11 mouse cellular contexts compared by ENCODE assay signal in the genomic region with DNA sequence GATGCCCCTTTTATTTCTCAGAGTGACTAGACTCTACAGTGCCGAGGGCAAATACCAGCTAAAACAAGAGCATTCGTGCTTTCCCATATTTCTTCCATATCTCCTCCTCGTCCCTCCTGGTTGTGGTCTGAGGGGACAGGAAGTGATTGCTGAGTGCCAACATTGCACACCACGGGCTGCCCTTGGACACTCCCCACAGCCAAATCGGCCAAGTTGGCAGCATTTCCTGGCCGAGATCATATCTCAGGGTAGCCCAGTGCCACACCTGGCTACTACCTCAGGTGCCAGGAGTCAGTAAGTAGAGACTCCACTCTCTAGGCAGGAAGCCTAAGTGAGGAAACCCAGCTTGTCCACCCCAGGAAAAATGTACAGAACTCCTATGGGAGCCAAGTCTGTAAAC. TPM values are rescaled to one million over a fixed set of nuclear protein-coding genes. Genes with fewer than 3 reads are reported as not detected.
DNase-seq lines count a peak whose midpoint lies in the region; ATAC-seq lines count a peak whose summit lies in the region.
"Had no signal": no experiment of that assay in that cellular context is flagged by ENCODE, and none has a peak within 500 bp of the region (broad histone marks: within the 10 kb centered on the region; RNA-seq: fewer than 3 reads in every experiment).

No protein-coding gene starts in this region.

- intact Hi-C loops in heart, postnatal 36 days (cut with DNase I): no loop called here

- WGBS in heart, embryonic 16.5 days: 44% methylated on average over 6 of the region's 6 CpGs
- 92% methylated on average over 6 of the region's 6 CpGs for WGBS in midbrain, embryonic 13.5 days
- WGBS in midbrain, embryonic 16.5 days: 82% methylated on average over 6 of the region's 6 CpGs

- peaks cover 46% of the 10 kb centered on the region for H3K4me1 ChIP-seq in heart, embryonic 16.5 days (ENCODE audit: control insufficient read depth, insufficient read depth, low read length)
- H3K4me1 ChIP-seq in midbrain, embryonic 13.5 days (replicated peaks): peaks cover 58% of the 10 kb centered on the region
- peaks cover 15% of the 10 kb centered on the region for H3K4me1 ChIP-seq in midbrain, embryonic 16.5 days (ENCODE audit: control insufficient read depth, insufficient read depth, low read length)

- no peaks in the 10 kb centered on the region for H3K36me3 ChIP-seq in heart, embryonic 16.5 days (ENCODE audit: control insufficient read depth, insufficient read depth)
- no peaks in the 10 kb centered on the region for H3K36me3 ChIP-seq in midbrain, embryonic 13.5 days
- no peaks in the 10 kb centered on the region for H3K36me3 ChIP-seq in midbrain, embryonic 16.5 days (ENCODE audit: control insufficient read depth, insufficient read depth, low read length)

- no peaks in the 10 kb centered on the region for H3K9me3 ChIP-seq in heart, embryonic 16.5 days (replicated peaks; ENCODE audit: control insufficient read depth, low read length)
- no peaks in the 10 kb centered on the region for H3K9me3 ChIP-seq in midbrain, embryonic 13.5 days
- H3K9me3 ChIP-seq in midbrain, embryonic 16.5 days (replicated peaks; ENCODE audit: control insufficient read depth, low read length, poor library complexity, severe bottlenecking): no peaks in the 10 kb centered on the region

- peak overlapping the region; percentile 42 for H3K9ac ChIP-seq in heart, embryonic 16.5 days (ENCODE audit: low read length)
- H3K9ac ChIP-seq in midbrain, embryonic 13.5 days (replicated peaks): 0 out of 2 replicates have a peak overlapping the region, but pooled peaks have one; percentile 14
- H3K9ac ChIP-seq in midbrain, embryonic 16.5 days (ENCODE audit: low read depth, low read length): no peak overlapping the region

- ATAC-seq in heart, embryonic 16.5 days (replicated peaks; ENCODE audit: extremely low read depth, insufficient read depth, low FRiP score): no peak
- ATAC-seq in midbrain, embryonic 13.5 days: no peak
- no peak for ATAC-seq in midbrain, embryonic 16.5 days
- no peak for ATAC-seq in activated CD4-positive, CD25-positive, alpha-beta regulatory T cell, adult 4 months

- no peak overlapping the region for H3K4me2 ChIP-seq in heart, embryonic 16.5 days (ENCODE audit: low read depth, low read length)
- H3K4me2 ChIP-seq in midbrain, embryonic 13.5 days (replicated peaks): no peak overlapping the region
- H3K4me2 ChIP-seq in midbrain, embryonic 16.5 days (ENCODE audit: low read length): no peak overlapping the region
- H3K4me2 ChIP-seq: liver, embryonic 11.5 days; midbrain, embryonic 11.5 days had no signal

- H3K4me3 ChIP-seq in heart, embryonic 16.5 days (ENCODE audit: low read length): no peak overlapping the region
- no peak overlapping the region for H3K4me3 ChIP-seq in midbrain, embryonic 13.5 days (replicated peaks)
- H3K4me3 ChIP-seq in midbrain, embryonic 16.5 days (ENCODE audit: low read depth, low read length): no peak overlapping the region

- no peaks in the 10 kb centered on the region for H3K27me3 ChIP-seq in heart, embryonic 16.5 days (ENCODE audit: control insufficient read depth, insufficient read depth, low read length)
- 0 out of 2 replicates have a peak, but pooled peaks cover 8% of the 10 kb centered on the region for H3K27me3 ChIP-seq in midbrain, embryonic 13.5 days
- H3K27me3 ChIP-seq in midbrain, embryonic 16.5 days (ENCODE audit: control insufficient read depth, insufficient read depth, low read depth, low read length): no peaks in the 10 kb centered on the region

- peak; percentile 65 for DNase-seq in adrenal gland, postnatal 14 days
- DNase-seq in adrenal gland, adult 18-20 months (ENCODE audit: low spot score in 2 of 2): no peak
- no peak for DNase-seq in heart, postnatal 36 days
- DNase-seq in c-Kit-positive CD71-positive TER-119-positive erythroid progenitor cells, embryonic 14.5 days (ENCODE audit: low spot score): no peak
- DNase-seq: B cell, adult 2 months had no signal

- H3K27ac ChIP-seq in heart, embryonic 16.5 days (ENCODE audit: low read length): peak overlapping the region; percentile 15
- no peak overlapping the region for H3K27ac ChIP-seq in midbrain, embryonic 13.5 days
- no peak overlapping the region for H3K27ac ChIP-seq in midbrain, embryonic 16.5 days (ENCODE audit: low read length)

RNA-seq across cellular contexts. Expression of a gene that starts 6.8 kb away (rescaled TPM):
- total RNA-seq in adrenal gland, postnatal 14 days (2021): 21.1 and 21.6 TPM in 2 replicates
- 10 to 100 TPM; 17.5 to 20.9 TPM for total RNA-seq in adrenal gland, adult 18-20 months (2021)
- polyA plus RNA-seq in heart, embryonic 16.5 days (2015; fragmentation: Nextera tagmentation; extraction: Ambion mirVana): 3.3 and 3.5 TPM in 2 replicates
- total RNA-seq in heart, postnatal 36 days (2021): 10 to 100 TPM; 12.8 to 14.4 TPM
- polyA plus RNA-seq in midbrain, embryonic 13.5 days (2015; fragmentation: Nextera tagmentation; extraction: Ambion mirVana): 5.8 and 7.1 TPM in 2 replicates
- 5.4 and 6.3 TPM in 2 replicates for polyA plus RNA-seq in midbrain, embryonic 16.5 days (2015; fragmentation: Nextera tagmentation; extraction: Ambion mirVana)
- polyA plus RNA-seq in activated CD4-positive, CD25-positive, alpha-beta regulatory T cell, adult 4 months (2017; shearing (Covaris generic)): 1 to 10 TPM; 4.4 to 4.5 TPM

RNA-seq across cellular contexts. Expression of a gene that starts 7.7 kb away (rescaled TPM):
- 87.3 and 89.0 TPM in 2 replicates for total RNA-seq in adrenal gland, postnatal 14 days (2021)
- total RNA-seq in adrenal gland, adult 18-20 months (2021): 10 to 100 TPM; 77.3 to 85.7 TPM
- polyA plus RNA-seq in heart, embryonic 16.5 days (2015; fragmentation: Nextera tagmentation; extraction: Ambion mirVana): 66.1 and 78.0 TPM in 2 replicates
- total RNA-seq in heart, postnatal 36 days (2021): 10 to 100 TPM; 41.4 to 48.9 TPM
- 74.1 and 76.7 TPM in 2 replicates for polyA plus RNA-seq in midbrain, embryonic 13.5 days (2015; fragmentation: Nextera tagmentation; extraction: Ambion mirVana)
- polyA plus RNA-seq in midbrain, embryonic 16.5 days (2015; fragmentation: Nextera tagmentation; extraction: Ambion mirVana): 67.9 and 70.2 TPM in 2 replicates
- polyA plus RNA-seq in activated CD4-positive, CD25-positive, alpha-beta regulatory T cell, adult 4 months (2017; shearing (Covaris generic)): 10 to 100 TPM; 35.8 to 36.9 TPM
